Mouse (Mus musculus): Measurements from ENCODE around the gene Arhgef6.

The Arhgef6 gene

GRCm38 (mm10) chrX:57196319-57196718, 142.2 kb downstream of the Arhgef6 start:
- no peak for DNase-seq (ENCODE audit: low spot score in 2 of 2)

- no peak for DNase-seq (ENCODE audit: low spot score in 2 of 2)
Observed at GRCm38 (mm10) chrX:57189335-57189734, 149.2 kb downstream of the Arhgef6 start.

GRCm38 (mm10) chrX:57187301-57187700, 151.2 kb downstream of the Arhgef6 start:
- no peak for DNase-seq (ENCODE audit: low spot score in 2 of 2)

GRCm38 (mm10) chrX:57183359-57183758, 155.2 kb downstream of the Arhgef6 start:
- DNase-seq (ENCODE audit: low spot score in 2 of 2) = no peak

GRCm38 (mm10) chrX:57182470-57182869, 156.1 kb downstream of the Arhgef6 start:
- no peak for DNase-seq (ENCODE audit: low spot score in 2 of 2)
